Mouse (Mus musculus) kidney, postnatal 0 days (tissue): Measurements from ENCODE around the gene Prep. TPM values are rescaled to one million over a fixed set of nuclear protein-coding genes. Genes with fewer than 3 reads are reported as not detected.
"Not testable (repeated sequence)": the region's sequence is repeated elsewhere in the genome, so short reads cannot be mapped to it uniquely, and the experiment has no call there.

Experiments
- ATAC-seq: fragments of 200-750 bp; cut with Nextera tagmentation; replicated peaks from 2 replicates; pipeline ENCODE4 v1.8.0; 2017; ENCODE audit warnings: low read depth, moderate number of reproducible peaks, moderate TSS enrichment, moderate library complexity; ENCODE audit not compliant: low FRiP score
- DNase-seq: peaks from one replicate; pipeline ENCODE4 v3.0.0-alpha.2; 2016; ENCODE audit warnings: low spot score
- H3K27ac ChIP-seq: fragments of 300-500 bp; sonication (generic); 2 replicates; pipeline ENCODE4 v1.5.1; 2014; ENCODE audit warnings: mild to moderate bottlenecking
- H3K27me3 ChIP-seq: fragments of 300-500 bp; sonication (generic); 2 replicates; pipeline ENCODE4 v1.6.1; 2014; ENCODE audit warnings: low read length, mixed read lengths; ENCODE audit not compliant: insufficient read depth
- H3K36me3 ChIP-seq: fragments of 300-500 bp; sonication (generic); 2 replicates; pipeline ENCODE4 v1.6.1; 2014; ENCODE audit warnings: low read length, mixed read lengths; ENCODE audit not compliant: insufficient read depth
- H3K4me1 ChIP-seq: fragments of 300-500 bp; sonication (generic); replicated peaks from 2 replicates; pipeline ENCODE4 v1.6.1; 2014; ENCODE audit warnings: antibody characterized with exemption, low read length, mixed read lengths; ENCODE audit not compliant: insufficient read depth
- H3K4me2 ChIP-seq: fragments of 300-500 bp; sonication (generic); 2 replicates; pipeline ENCODE4 v1.6.1; 2014; ENCODE audit warnings: mild to moderate bottlenecking, low read length, moderate library complexity, mixed read lengths
- H3K4me3 ChIP-seq: fragments of 300-500 bp; sonication (generic); replicated peaks from 2 replicates; pipeline ENCODE4 v1.5.1; 2014; ENCODE audit warnings: low read depth, low read length
- H3K9ac ChIP-seq: fragments of 300-500 bp; sonication (generic); 2 replicates; pipeline ENCODE4 v1.6.1; 2014; ENCODE audit warnings: low read depth, low read length
- H3K9me3 ChIP-seq: fragments of 300-500 bp; sonication (generic); replicated peaks from 2 replicates; pipeline ENCODE4 v1.6.1; 2016; ENCODE audit warnings: low read length, inconsistent platforms, mixed read lengths
- CTCF ChIP-seq: IDR thresholded peaks from 2 replicates; pipeline ENCODE4 v1.5.1; 2016; ENCODE audit warnings: antibody characterized with exemption, low read depth, mild to moderate bottlenecking, moderate library complexity
- WGBS: fragments of 180-500 bp; shearing (Covaris S2); extraction: QIAGEN DNeasy Blood & Tissue Kit; methylation state at CpG from one replicate; pipeline ENCODE4 v1.1.7; 2014; 5-methylcytosine and 5-hydroxymethylcytosine counted together
- polyA plus RNA-seq: library from polyadenylated mRNA; unstranded; fragments of >200 nt; fragmentation: Nextera tagmentation; extraction: Ambion mirVana; gene quantifications from 2 replicates; pipeline ENCODE4 v1.2.1, GENCODE M21; 2015

The Prep gene
- polyA plus RNA-seq, 1 experiment from 2014 or later: 12.8 TPM

DNA sequence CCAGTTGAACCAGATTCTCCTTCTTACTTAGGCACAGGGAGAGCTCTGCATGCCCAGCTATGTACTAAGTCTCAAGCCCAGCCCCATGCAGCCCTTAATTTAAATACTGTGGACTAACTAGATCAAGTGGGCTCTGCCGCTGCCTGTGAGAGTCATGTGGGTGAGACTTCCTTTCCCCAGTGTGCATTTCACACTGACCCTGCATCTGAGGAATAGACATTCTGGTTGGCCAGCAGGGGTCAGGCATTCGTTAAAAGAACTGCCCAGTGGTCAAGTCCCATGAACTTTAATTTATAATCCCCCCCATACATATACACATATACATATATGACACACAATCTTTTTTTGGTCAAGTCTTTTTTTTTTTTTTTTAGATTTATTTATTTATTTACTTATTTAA lies 15.7 kb downstream of the Prep start:
- Histone ChIP-seq H3K27ac (no peak overlapping the region), H3K9me3 (no peaks in the 10 kb centered on the region), H3K27me3 (no peaks in the 10 kb centered on the region), H3K36me3 (no peaks in the 10 kb centered on the region), H3K9ac (no peak overlapping the region), H3K4me3 (no peak overlapping the region), H3K4me1 (peaks cover 7% of the 10 kb centered on the region), H3K4me2 (no peak overlapping the region)
- no peak for ATAC-seq
- peak; percentile 43 for DNase-seq
- TF ChIP-seq CTCF: peak; percentile 57
- WGBS: 31% methylated on average over 2 of the region's 2 CpGs

DNA sequence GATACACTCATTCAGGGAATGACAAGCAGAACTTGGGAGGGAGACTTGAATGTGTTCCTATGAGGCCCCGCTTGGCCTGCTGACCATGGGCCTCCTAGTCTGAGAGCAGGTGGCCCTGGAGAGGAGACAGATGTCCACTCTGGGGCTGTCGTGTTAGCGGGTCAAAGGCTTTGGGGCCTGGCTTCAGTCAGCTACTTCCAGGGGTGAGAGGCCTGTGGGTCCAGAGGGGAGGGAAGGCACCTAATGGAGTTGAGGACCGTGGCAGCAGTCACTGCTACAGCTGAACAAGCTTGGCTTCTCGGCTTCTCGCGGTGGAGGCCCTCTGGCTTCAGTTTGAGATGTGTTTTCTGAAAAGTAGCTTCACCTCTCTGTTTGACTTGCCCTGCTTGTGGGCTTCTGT lies 17.0 kb downstream of the Prep start:
- not testable (repeated sequence) for H3K27ac ChIP-seq, H3K4me3 ChIP-seq, H3K9me3 ChIP-seq, H3K4me1 ChIP-seq, H3K36me3 ChIP-seq, H3K4me2 ChIP-seq, H3K9ac ChIP-seq, H3K27me3 ChIP-seq, DNase-seq, ATAC-seq
- 32% methylated on average over 7 of the region's 7 CpGs for WGBS

DNA sequence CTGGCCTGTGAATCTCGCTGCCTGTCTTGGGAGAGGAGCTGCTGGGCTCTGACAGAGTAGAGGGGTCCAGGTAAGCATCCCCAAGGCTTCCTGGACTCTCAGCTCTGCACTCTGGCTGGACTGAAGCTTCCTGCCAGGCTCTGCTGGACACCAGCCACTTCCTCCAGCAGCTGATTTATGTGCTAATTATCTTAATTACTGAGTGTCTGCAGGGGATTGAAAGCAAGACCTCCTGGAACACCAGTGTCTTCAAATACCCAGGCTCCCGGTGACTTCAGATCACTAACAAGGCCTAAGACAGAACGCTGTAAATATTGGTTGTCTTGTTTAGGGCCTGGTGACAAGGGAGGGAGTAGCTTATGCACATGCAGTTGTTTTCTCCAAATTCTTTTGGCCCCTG lies 17.5 kb downstream of the Prep start:
- ATAC-seq: 0 out of 2 replicates have a peak, but pooled peaks have one; percentile 25

DNA sequence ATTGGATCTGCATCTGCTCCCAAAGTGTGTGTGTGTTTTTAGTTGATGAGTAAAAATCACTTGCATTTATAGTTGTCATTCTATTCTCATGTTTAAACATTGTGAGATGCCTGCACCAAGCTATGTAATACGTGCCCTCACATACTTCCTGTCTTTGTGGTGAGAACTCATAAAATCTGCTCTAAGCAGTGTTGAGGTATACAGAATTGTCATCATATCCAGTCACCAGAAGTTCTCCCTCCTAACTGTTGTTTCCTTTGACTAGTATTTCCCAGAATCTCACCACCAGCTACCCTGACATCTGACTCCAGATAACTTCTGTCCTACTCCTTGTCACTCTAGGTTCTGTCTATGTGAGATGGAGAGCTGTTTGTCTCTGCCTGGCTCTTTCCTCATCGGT lies 18.3 kb downstream of the Prep start:
- Histone ChIP-seq H3K4me1 (peaks cover 7% of the 10 kb centered on the region), H3K4me2 (no peak overlapping the region), H3K36me3 (no peaks in the 10 kb centered on the region), H3K9ac (no peak overlapping the region), H3K9me3 (no peaks in the 10 kb centered on the region), H3K27me3 (no peaks in the 10 kb centered on the region), H3K27ac (no peak overlapping the region), H3K4me3 (no peak overlapping the region)
- ATAC-seq (no peak), DNase-seq (no peak)
- WGBS: 78% methylated on average over 2 of the region's 2 CpGs
- TF ChIP-seq CTCF: no peak

More for the DNA sequence above, 17.5 kb downstream of the Prep start:
- Histone ChIP-seq H3K4me3 (no peak overlapping the region), H3K9me3 (no peaks in the 10 kb centered on the region), H3K27me3 (no peaks in the 10 kb centered on the region), H3K9ac (no peak overlapping the region), H3K4me1 (peaks cover 7% of the 10 kb centered on the region), H3K4me2 (no peak overlapping the region), H3K36me3 (no peaks in the 10 kb centered on the region), H3K27ac (no peak overlapping the region)
- no peak for TF ChIP-seq CTCF
- peak; percentile 19 for DNase-seq
- 24% methylated on average over 3 of the region's 3 CpGs for WGBS

DNA sequence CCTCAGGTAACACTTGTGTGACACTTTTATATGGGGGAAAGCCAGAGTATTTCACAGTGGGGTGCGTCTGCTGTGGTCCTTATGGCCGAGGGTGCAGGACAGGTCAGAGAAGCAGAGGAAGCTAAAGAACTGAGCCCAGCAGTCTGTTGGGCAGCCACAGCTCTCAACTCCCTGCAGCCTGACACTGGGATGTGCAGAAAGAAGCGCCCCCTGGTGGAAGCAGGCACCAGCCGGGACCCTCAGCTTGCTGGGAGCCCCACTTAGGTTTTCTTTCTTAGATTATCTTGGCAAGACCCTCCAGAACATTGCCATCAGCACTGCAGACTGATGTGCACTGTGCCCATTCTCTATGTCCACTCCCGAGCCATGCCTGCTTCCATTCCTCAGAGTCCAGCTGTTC lies 19.6 kb downstream of the Prep start:
- Histone ChIP-seq H3K27me3 (no peaks in the 10 kb centered on the region), H3K36me3 (no peaks in the 10 kb centered on the region), H3K4me1 (peaks cover 7% of the 10 kb centered on the region), H3K4me2 (no peak overlapping the region), H3K9me3 (no peaks in the 10 kb centered on the region), H3K9ac (no peak overlapping the region), H3K4me3 (no peak overlapping the region), H3K27ac (no peak overlapping the region)
- WGBS: 51% methylated on average over 5 of the region's 5 CpGs
- peak; percentile 58 for TF ChIP-seq CTCF
- no peak for ATAC-seq
- peak; percentile 33 for DNase-seq

DNA sequence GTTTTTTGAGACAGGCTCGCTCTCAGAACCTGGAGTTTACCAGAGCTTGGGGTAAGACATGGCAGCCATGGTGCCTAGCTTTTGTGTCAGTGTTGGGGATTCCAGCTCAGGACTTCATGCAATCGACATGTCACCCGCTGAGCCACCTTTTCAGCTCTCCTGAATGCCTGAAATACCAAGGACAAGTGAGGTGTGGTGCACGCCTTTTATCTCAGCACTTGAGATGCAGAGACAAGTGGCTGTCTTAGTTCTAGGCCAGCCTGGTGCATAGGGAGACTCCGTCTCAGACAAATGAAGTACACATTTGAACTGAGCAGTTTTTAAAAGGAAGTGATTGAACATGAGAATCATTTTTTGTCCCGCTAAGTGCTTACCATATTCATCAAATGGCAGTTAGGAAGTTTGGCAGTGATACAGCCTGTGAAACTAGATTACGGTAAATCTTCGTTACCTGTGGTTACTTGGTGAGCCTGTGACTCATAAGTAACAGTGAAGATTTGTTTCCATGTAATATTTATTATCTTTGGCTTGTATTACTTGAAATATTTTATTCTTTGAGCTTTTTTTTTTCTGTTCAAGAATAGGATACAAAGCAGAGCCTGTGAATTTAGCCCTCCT lies 24.6 kb downstream of the Prep start:
- no peaks in the 10 kb centered on the region for H3K27me3 ChIP-seq
- no peak for ATAC-seq
- no peak overlapping the region for H3K27ac ChIP-seq
- 78% methylated on average over 8 of the region's 8 CpGs for WGBS
- no peak for TF ChIP-seq CTCF
- no peaks in the 10 kb centered on the region for H3K4me1 ChIP-seq
- H3K4me3 ChIP-seq: no peak overlapping the region
- H3K9me3 ChIP-seq: no peaks in the 10 kb centered on the region
- H3K4me2 ChIP-seq: no peak overlapping the region
- DNase-seq: no peak
- no peak overlapping the region for H3K9ac ChIP-seq
- H3K36me3 ChIP-seq: peaks cover 25% of the 10 kb centered on the region
